Mouse (Mus musculus): Measurements from ENCODE around the gene Dpf3.

Gene Dpf3

GRCm38 (mm10) chr12:83286496-83287492, 200.7 kb downstream of the Dpf3 start:
- TF ChIP-seq GATA4 (IDR thresholded peaks at IDR 0.05; ENCODE audit: insufficient replicate concordance, low read length), result no peak

GRCm38 (mm10) chr12:83283591-83284320, 203.8 kb downstream of the Dpf3 start:
- no peak for TF ChIP-seq GATA4 (IDR thresholded peaks at IDR 0.05; ENCODE audit: insufficient replicate concordance, low read length)

- TF ChIP-seq GATA4 (IDR thresholded peaks at IDR 0.05; ENCODE audit: insufficient replicate concordance, low read length), result no peak
Measured at GRCm38 (mm10) chr12:83277537-83278441, 209.7 kb downstream of the Dpf3 start.

- TF ChIP-seq GATA4 (IDR thresholded peaks at IDR 0.05; ENCODE audit: insufficient replicate concordance, low read length), result no peak
Measured at GRCm38 (mm10) chr12:83271215-83271614, 216.3 kb downstream of the Dpf3 start.

- TF ChIP-seq GATA4 (IDR thresholded peaks at IDR 0.05; ENCODE audit: insufficient replicate concordance, low read length), result no peak
Measured at GRCm38 (mm10) chr12:83268504-83268922, 219.0 kb downstream of the Dpf3 start.

- TF ChIP-seq GATA4 (IDR thresholded peaks at IDR 0.05; ENCODE audit: insufficient replicate concordance, low read length), result no peak
Measured at GRCm38 (mm10) chr12:83260540-83260939, 227.0 kb downstream of the Dpf3 start.

- TF ChIP-seq GATA4 (IDR thresholded peaks at IDR 0.05; ENCODE audit: insufficient replicate concordance, low read length), result no peak
Measured at GRCm38 (mm10) chr12:83254399-83254798, 233.1 kb downstream of the Dpf3 start.

GRCm38 (mm10) chr12:83249066-83249465, 238.4 kb downstream of the Dpf3 start:
- no peak for TF ChIP-seq GATA4 (IDR thresholded peaks at IDR 0.05; ENCODE audit: insufficient replicate concordance, low read length)

- TF ChIP-seq GATA4 (IDR thresholded peaks at IDR 0.05; ENCODE audit: insufficient replicate concordance, low read length), result no peak
Measured at GRCm38 (mm10) chr12:83248636-83249035, 238.9 kb downstream of the Dpf3 start.

- peak; percentile 5; the same call in 1 of the 2 replicates for TF ChIP-seq GATA4 (IDR thresholded peaks at IDR 0.05; ENCODE audit: insufficient replicate concordance, low read length)
Measured at GRCm38 (mm10) chr12:83247669-83248068, 239.8 kb downstream of the Dpf3 start.

GRCm38 (mm10) chr12:83241022-83241421, 246.5 kb downstream of the Dpf3 start:
- no peak for TF ChIP-seq GATA4 (IDR thresholded peaks at IDR 0.05; ENCODE audit: insufficient replicate concordance, low read length)

GRCm38 (mm10) chr12:83240571-83240970, 246.9 kb downstream of the Dpf3 start:
- no peak for TF ChIP-seq GATA4 (IDR thresholded peaks at IDR 0.05; ENCODE audit: insufficient replicate concordance, low read length)

GRCm38 (mm10) chr12:83235781-83236180, 251.7 kb downstream of the Dpf3 start:
- no peak for TF ChIP-seq GATA4 (IDR thresholded peaks at IDR 0.05; ENCODE audit: insufficient replicate concordance, low read length)

GRCm38 (mm10) chr12:83234981-83235380, 252.5 kb downstream of the Dpf3 start:
- no peak for TF ChIP-seq GATA4 (IDR thresholded peaks at IDR 0.05; ENCODE audit: insufficient replicate concordance, low read length)

- TF ChIP-seq GATA4 (IDR thresholded peaks at IDR 0.05; ENCODE audit: insufficient replicate concordance, low read length), result no peak
Measured at GRCm38 (mm10) chr12:83233651-83234050, 253.9 kb downstream of the Dpf3 start.
